Mouse (Mus musculus) thymus, adult 2 months (tissue): ENCODE measurements around the gene Sptbn4. TPM values are rescaled to one million over a fixed set of nuclear protein-coding genes. Genes with fewer than 3 reads are reported as not detected.

Experiments used
- DNase-seq: peaks from one replicate; pipeline ENCODE4 v3.0.0; 2021
- H3K27ac ChIP-seq: fragments of 200-500 bp; 2 replicates; pipeline ENCODE4 v1.5.1; 2012; ENCODE audit warnings: low read length, control low read depth; ENCODE audit not compliant: control insufficient read depth, insufficient read depth
- H3K27me3 ChIP-seq: fragments of 200-500 bp; 2 replicates; pipeline ENCODE4 v1.6.1; 2012; ENCODE audit warnings: mild to moderate bottlenecking, low read length, moderate library complexity, mixed read lengths; ENCODE audit not compliant: control insufficient read depth, insufficient read depth
- H3K36me3 ChIP-seq: fragments of 200-500 bp; 2 replicates; pipeline ENCODE4 v1.6.1; 2012; ENCODE audit warnings: mild to moderate bottlenecking, low read length, moderate library complexity; ENCODE audit not compliant: control insufficient read depth, insufficient read depth
- H3K4me1 ChIP-seq: fragments of 200-500 bp; replicated peaks from 2 replicates; pipeline ENCODE4 v1.6.1; 2012; ENCODE audit warnings: low read length; ENCODE audit not compliant: control insufficient read depth, insufficient read depth
- H3K4me3 ChIP-seq: fragments of 200-500 bp; 2 replicates; pipeline ENCODE4 v1.5.1; 2012; ENCODE audit warnings: mild to moderate bottlenecking, low read length, control low read depth, moderate library complexity; ENCODE audit not compliant: control insufficient read depth, insufficient read depth
- CTCF ChIP-seq: fragments of 200-500 bp; IDR thresholded peaks from 2 replicates; pipeline ENCODE4 v1.5.1; 2012; ENCODE audit warnings: mild to moderate bottlenecking, control low read depth, low read length, moderate library complexity, borderline replicate concordance; ENCODE audit not compliant: control insufficient read depth, poor library complexity, insufficient read depth; ENCODE audit errors: extremely low read depth
- POLR2A ChIP-seq: fragments of 200-500 bp; IDR thresholded peaks from 2 replicates; pipeline ENCODE4 v1.6.1; 2012; ENCODE audit warnings: mild to moderate bottlenecking, low read length, control low read depth, moderate library complexity; ENCODE audit not compliant: control insufficient read depth, poor library complexity, insufficient read depth; ENCODE audit errors: extremely low read depth
- WGBS: fragments of 180-500 bp; shearing (Covaris S2); methylation state at CpG from one replicate; pipeline ENCODE4 v1.1.7; 2018; 5-methylcytosine and 5-hydroxymethylcytosine counted together
- polyA plus RNA-seq: library from polyadenylated mRNA; depleted of rRNA; stranded (reverse); fragments of >200 nt; gene quantifications from 2 replicates; pipeline ENCODE4 v1.2.3, GENCODE M21; 2012

Sptbn4 gene
- polyA plus RNA-seq, 1 experiment: 0.13 TPM

- no peak overlapping the region for H3K27ac ChIP-seq
- WGBS: 85% methylated on average over 4 of the region's 4 CpGs
- H3K4me1 ChIP-seq: no peaks in the 10 kb centered on the region
- TF ChIP-seq POLR2A: no peak
- no peak for TF ChIP-seq CTCF
- no peaks in the 10 kb centered on the region for H3K36me3 ChIP-seq
- DNase-seq: no peak
- no peak overlapping the region for H3K4me3 ChIP-seq
- H3K27me3 ChIP-seq: peaks cover 2% of the 10 kb centered on the region; the same call in 1 of the 2 replicates
Observed at GRCm38 (mm10) chr7:27440014-27440413, 7.5 kb downstream of the Sptbn4 start.

- TF ChIP-seq POLR2A: no peak
- TF ChIP-seq CTCF: no peak
- H3K4me3 ChIP-seq: no peak overlapping the region
- no peaks in the 10 kb centered on the region for H3K4me1 ChIP-seq
- peak; percentile 39 for DNase-seq
- peaks cover 3% of the 10 kb centered on the region; the same call in 1 of the 2 replicates for H3K27me3 ChIP-seq
- no peaks in the 10 kb centered on the region for H3K36me3 ChIP-seq
- WGBS: 72% methylated on average over 5 of the region's 5 CpGs
- no peak overlapping the region for H3K27ac ChIP-seq
Observed at GRCm38 (mm10) chr7:27437544-27437943, 9.9 kb downstream of the Sptbn4 start.

GRCm38 (mm10) chr7:27433794-27434193 is 13.7 kb downstream of the Sptbn4 start:
- DNase-seq: no peak
- 16% methylated on average over 10 of the region's 10 CpGs for WGBS
- H3K27me3 ChIP-seq: peaks cover 3% of the 10 kb centered on the region; the same call in 1 of the 2 replicates
- no peak for TF ChIP-seq CTCF
- H3K36me3 ChIP-seq: no peaks in the 10 kb centered on the region
- no peak overlapping the region for H3K27ac ChIP-seq
- H3K4me3 ChIP-seq: no peak overlapping the region
- H3K4me1 ChIP-seq: no peaks in the 10 kb centered on the region

GRCm38 (mm10) chr7:27433349-27433748 is 14.1 kb downstream of the Sptbn4 start:
- Histone ChIP-seq H3K36me3 (no peaks in the 10 kb centered on the region), H3K27me3 (peaks cover 3% of the 10 kb centered on the region; the same call in 1 of the 2 replicates), H3K4me1 (no peaks in the 10 kb centered on the region), H3K4me3 (no peak overlapping the region), H3K27ac (no peak overlapping the region)
- WGBS: 33% methylated on average over 10 of the region's 10 CpGs
- DNase-seq: no peak
- no peak for TF ChIP-seq POLR2A
- no peak for TF ChIP-seq CTCF

GRCm38 (mm10) chr7:27429135-27429534 is 18.4 kb downstream of the Sptbn4 start:
- no peak for DNase-seq
- 61% methylated on average over 2 of the region's 2 CpGs for WGBS
- H3K36me3 ChIP-seq: no peaks in the 10 kb centered on the region
- no peaks in the 10 kb centered on the region; the same call in 1 of the 2 replicates for H3K27me3 ChIP-seq
- H3K4me1 ChIP-seq: no peaks in the 10 kb centered on the region
- no peak overlapping the region for H3K4me3 ChIP-seq
- H3K27ac ChIP-seq: no peak overlapping the region
- TF ChIP-seq POLR2A (no peak), CTCF (no peak)

- DNase-seq: no peak
- Histone ChIP-seq H3K27ac (no peak overlapping the region), H3K4me3 (no peak overlapping the region), H3K36me3 (no peaks in the 10 kb centered on the region), H3K4me1 (no peaks in the 10 kb centered on the region), H3K27me3 (no peaks in the 10 kb centered on the region; the same call in 1 of the 2 replicates)
- TF ChIP-seq CTCF: no peak
- no peak for TF ChIP-seq POLR2A
- 82% methylated on average over 11 of the region's 11 CpGs for WGBS
Observed at GRCm38 (mm10) chr7:27428002-27428401, 19.5 kb downstream of the Sptbn4 start.

GRCm38 (mm10) chr7:27427387-27427786 is 20.1 kb downstream of the Sptbn4 start:
- Histone ChIP-seq H3K27ac (no peak overlapping the region), H3K4me3 (no peak overlapping the region), H3K4me1 (no peaks in the 10 kb centered on the region), H3K27me3 (no peaks in the 10 kb centered on the region), H3K36me3 (no peaks in the 10 kb centered on the region)
- no peak for DNase-seq
- 79% methylated on average over 1 of the region's 1 CpGs for WGBS
- TF ChIP-seq POLR2A: no peak
- TF ChIP-seq CTCF: no peak
